Mouse (Mus musculus): ENCODE measurements around the gene Gm11983.

DNA sequence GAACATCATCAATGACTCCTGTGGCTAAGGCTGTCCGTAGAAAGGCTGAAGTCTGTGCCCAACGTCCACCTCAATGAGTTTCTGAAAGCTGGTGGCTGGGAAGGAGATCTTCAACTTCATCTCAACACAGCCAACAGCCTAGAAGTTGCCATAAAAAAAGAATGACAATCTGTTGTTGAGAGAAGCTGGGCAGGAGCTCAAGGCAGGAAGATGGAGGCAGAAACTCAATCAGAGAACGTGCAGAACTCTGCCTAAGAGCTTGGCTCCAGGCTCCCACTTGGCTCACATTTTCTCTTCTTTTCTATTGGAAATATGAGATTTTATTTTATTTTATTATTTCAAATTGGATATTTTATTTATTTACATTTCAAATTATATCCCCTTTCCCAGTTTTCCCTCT, 24.7 kb upstream of the Gm11983 start:
- TF ChIP-seq CTCF (IDR thresholded peaks at IDR 0.05; ENCODE audit: low read depth, low read length) (no peak), TAL1 (conservative IDR thresholded peaks at IDR 0.05; ENCODE audit: low read depth, low read length) (no peak), GATA1 (IDR thresholded peaks at IDR 0.05; ENCODE audit: borderline replicate concordance, low read length) (no peak), POLR2AphosphoS5 (IDR thresholded peaks at IDR 0.05; ENCODE audit: insufficient replicate concordance, low read depth, low read length) (no peak)

Data from G1E (cell line).